In the genomic region with DNA sequence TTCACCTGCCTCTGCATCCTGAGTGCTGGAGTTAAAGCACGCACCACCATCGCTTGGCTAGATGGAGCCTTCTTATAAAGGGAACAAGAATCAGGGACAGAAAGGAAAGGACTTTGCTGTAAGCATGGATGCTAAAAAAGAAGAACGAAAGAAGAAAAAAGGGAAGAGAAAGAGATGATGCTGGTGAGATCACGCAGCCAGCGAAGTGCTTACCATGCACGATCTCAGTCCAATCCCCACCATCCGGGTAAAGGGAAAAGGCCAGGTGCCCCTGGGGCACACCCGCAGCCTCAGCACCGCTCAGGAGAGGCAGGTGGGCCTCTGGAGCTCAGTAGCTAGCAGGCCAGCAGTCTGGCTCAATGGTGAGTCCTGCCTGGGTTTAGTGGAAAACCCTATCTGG, we compare ENCODE assay signal across 31 mouse cellular contexts. TPM values are rescaled to one million over a fixed set of nuclear protein-coding genes. Genes with fewer than 3 reads are reported as not detected.
DNase-seq lines count a peak whose midpoint lies in the region; ATAC-seq and TF ChIP-seq lines count a peak whose summit lies in the region.
"Had no signal": no experiment of that assay in that cellular context is flagged by ENCODE, and none has a peak within 500 bp of the region (broad histone marks: within the 10 kb centered on the region; RNA-seq: fewer than 3 reads in every experiment).

No protein-coding gene starts in this region.

- peak overlapping the region; percentile 87 for H3K27ac ChIP-seq in bone marrow macrophage, adult 2 months (ENCODE audit: insufficient read depth, low read depth, low read length)
- H3K27ac ChIP-seq in small intestine, adult 2 months (ENCODE audit: insufficient read depth, low read depth, low read length): peak overlapping the region; percentile 60; the same call in 1 of the 2 replicates
- no peak overlapping the region for H3K27ac ChIP-seq in forebrain, embryonic 10.5 days
- no peak overlapping the region for H3K27ac ChIP-seq in liver, embryonic 12.5 days
- H3K27ac ChIP-seq: embryonic facial prominence, embryonic 12.5 days; embryonic facial prominence, embryonic 15.5 days; forebrain, embryonic 12.5 days; forebrain, embryonic 15.5 days; heart, embryonic 15.5 days; hindbrain, embryonic 14.5 days; hindbrain, postnatal 0 days had no signal

- H3K4me2 ChIP-seq in liver, embryonic 12.5 days: no peak overlapping the region
- H3K4me2 ChIP-seq: embryonic facial prominence, embryonic 12.5 days; embryonic facial prominence, embryonic 15.5 days; forebrain, embryonic 12.5 days; forebrain, embryonic 15.5 days; heart, embryonic 12.5 days; heart, embryonic 15.5 days; hindbrain, embryonic 14.5 days had no signal

- peak; percentile 20 for ATAC-seq in granulocyte monocyte progenitor cell, adult 5-6 weeks (replicated peaks; ENCODE audit: poor library complexity, severe bottlenecking)
- ATAC-seq in liver, embryonic 12.5 days: no peak
- ATAC-seq: forebrain, embryonic 15.5 days; hindbrain, postnatal 0 days; inflammation-experienced regulatory T-cells, adult 6 months had no signal

- H3K9me3 ChIP-seq in forebrain, embryonic 10.5 days: no peaks in the 10 kb centered on the region
- H3K9me3 ChIP-seq in liver, embryonic 12.5 days (replicated peaks): no peaks in the 10 kb centered on the region
- H3K9me3 ChIP-seq: embryonic facial prominence, embryonic 12.5 days; embryonic facial prominence, embryonic 15.5 days; forebrain, embryonic 12.5 days; forebrain, embryonic 15.5 days; heart, embryonic 12.5 days; heart, embryonic 15.5 days had no signal

- intact Hi-C loops in heart, postnatal 36 days (cut with DNase I): no loop called here

- H3K4me1 ChIP-seq in bone marrow macrophage, adult 2 months (ENCODE audit: control insufficient read depth, insufficient read depth, low read length): peaks cover 47% of the 10 kb centered on the region
- no peaks in the 10 kb centered on the region; the same call in 1 of the 2 replicates for H3K4me1 ChIP-seq in small intestine, adult 2 months (ENCODE audit: control insufficient read depth, insufficient read depth, insufficient read length, low read length)
- H3K4me1 ChIP-seq in forebrain, embryonic 10.5 days: peaks cover 16% of the 10 kb centered on the region
- H3K4me1 ChIP-seq in liver, embryonic 12.5 days: peaks cover 11% of the 10 kb centered on the region; the same call in 1 of the 2 replicates
- H3K4me1 ChIP-seq: forebrain, embryonic 12.5 days; forebrain, embryonic 15.5 days had no signal

- no peak overlapping the region for H3K4me3 ChIP-seq in bone marrow macrophage, adult 2 months (ENCODE audit: insufficient read depth, low read length)
- H3K4me3 ChIP-seq in small intestine, adult 2 months (ENCODE audit: low read depth, low read length): no peak overlapping the region
- H3K4me3 ChIP-seq in forebrain, embryonic 10.5 days: no peak overlapping the region
- no peak overlapping the region for H3K4me3 ChIP-seq in liver, embryonic 12.5 days
- H3K4me3 ChIP-seq: embryonic facial prominence, embryonic 12.5 days; embryonic facial prominence, embryonic 15.5 days; forebrain, embryonic 12.5 days; forebrain, embryonic 15.5 days; heart, embryonic 12.5 days; heart, embryonic 15.5 days had no signal

- H3K27me3 ChIP-seq in small intestine, adult 2 months (ENCODE audit: control insufficient read depth, insufficient read depth, low read length): no peaks in the 10 kb centered on the region
- no peaks in the 10 kb centered on the region for H3K27me3 ChIP-seq in forebrain, embryonic 10.5 days (ENCODE audit: poor library complexity, severe bottlenecking)
- H3K27me3 ChIP-seq in liver, embryonic 12.5 days (replicated peaks): peaks cover 17% of the 10 kb centered on the region; the same call in 1 of the 2 replicates
- H3K27me3 ChIP-seq: embryonic facial prominence, embryonic 12.5 days; embryonic facial prominence, embryonic 15.5 days; forebrain, embryonic 12.5 days; forebrain, embryonic 15.5 days; heart, embryonic 12.5 days; heart, embryonic 15.5 days had no signal

- peak; percentile 89 for DNase-seq in heart, adult 11 months
- DNase-seq in heart, postnatal 36 days: no peak
- DNase-seq in forebrain, embryonic 10.5 days (ENCODE audit: extremely low spot score, low spot score): no peak
- DNase-seq in spleen, postnatal 10 days (ENCODE audit: low spot score in 2 of 2): no peak
- DNase-seq: adrenal gland, adult 2 months; adrenal gland, postnatal 14 days; B cell, adult 2 months; cerebellum, adult 18-20 months; cerebellum, adult 9-10 months; cerebellum, postnatal 14 days; gastrocnemius, postnatal 25 days; heart, postnatal 10 days; heart, postnatal 4 days had no signal

- no peak for TF ChIP-seq POLR2A in bone marrow macrophage, adult 2 months (IDR thresholded peaks at IDR 0.05; ENCODE audit: borderline replicate concordance, low read depth, low read length)
- TF ChIP-seq POLR2A in small intestine, adult 2 months (IDR thresholded peaks at IDR 0.05; ENCODE audit: low read depth, low read length): no peak

- TF ChIP-seq CTCF in bone marrow macrophage, adult 2 months (IDR thresholded peaks at IDR 0.05; ENCODE audit: low read depth, low read length): no peak
- no peak for TF ChIP-seq CTCF in small intestine, adult 2 months (IDR thresholded peaks at IDR 0.05; ENCODE audit: extremely low read depth, insufficient read length, insufficient replicate concordance, low read depth, low read length)

- H3K36me3 ChIP-seq in small intestine, adult 2 months (ENCODE audit: control insufficient read depth, insufficient read depth, low read length): no peaks in the 10 kb centered on the region
- no peaks in the 10 kb centered on the region for H3K36me3 ChIP-seq in forebrain, embryonic 10.5 days (replicated peaks)
- H3K36me3 ChIP-seq in liver, embryonic 12.5 days: no peaks in the 10 kb centered on the region
- H3K36me3 ChIP-seq: embryonic facial prominence, embryonic 12.5 days; embryonic facial prominence, embryonic 15.5 days; forebrain, embryonic 12.5 days; forebrain, embryonic 15.5 days; heart, embryonic 12.5 days; heart, embryonic 15.5 days had no signal

- H3K9ac ChIP-seq in liver, embryonic 12.5 days: no peak overlapping the region
- H3K9ac ChIP-seq: embryonic facial prominence, embryonic 12.5 days; embryonic facial prominence, embryonic 15.5 days; forebrain, embryonic 12.5 days; forebrain, embryonic 15.5 days; heart, embryonic 12.5 days; heart, embryonic 15.5 days; hindbrain, embryonic 14.5 days had no signal

- 84% methylated on average over 9 of the region's 9 CpGs for WGBS in small intestine, adult 2 months
- WGBS in forebrain, embryonic 10.5 days: 89% methylated on average over 9 of the region's 9 CpGs
- 77% methylated on average over 9 of the region's 9 CpGs for WGBS in liver, embryonic 12.5 days (ENCODE audit: insufficient replicate concordance)

RNA-seq across cellular contexts. Expression of gene Batf3, which starts 12.3 kb away (rescaled TPM):
- total RNA-seq in heart, postnatal 36 days (2021): under 1 TPM; 0.39 to 0.62 TPM
- polyA plus RNA-seq in bone marrow macrophage, adult 2 months (2012; ENCODE audit: insufficient read depth, insufficient read length, missing spikeins): 5.6 and 7.0 TPM in 2 replicates
- total RNA-seq in granulocyte monocyte progenitor cell, adult 5-6 weeks (2014; fragmentation: Nextera tagmentation): not detected in 2 replicates
- not detected in 2 replicates for total RNA-seq in granulocyte monocyte progenitor cell, adult 5-6 weeks (2017)
- 5.7 and 11.5 TPM in 2 replicates for polyA plus RNA-seq in small intestine, adult 2 months (2012; rRNA removed)
- polyA plus RNA-seq in forebrain, embryonic 10.5 days (2016; fragmentation: Nextera tagmentation; extraction: Ambion mirVana): 8.0 and 9.7 TPM in 2 replicates
- 2.6 and 3.7 TPM in 2 replicates for polyA plus RNA-seq in liver, embryonic 12.5 days (2016; fragmentation: Nextera tagmentation; extraction: Ambion mirVana)
- total RNA-seq: gastrocnemius, adult 8-10 months had no signal

RNA-seq across cellular contexts. Expression of gene Nsl1, which starts 47.1 kb away (rescaled TPM):
- under 1 TPM; 0.27 to 0.75 TPM for total RNA-seq in heart, postnatal 36 days (2021)
- polyA plus RNA-seq in bone marrow macrophage, adult 2 months (2012; ENCODE audit: insufficient read depth, insufficient read length, missing spikeins): 7.7 and 9.5 TPM in 2 replicates
- total RNA-seq in granulocyte monocyte progenitor cell, adult 5-6 weeks (2014; fragmentation: Nextera tagmentation): 11.1 and 12.6 TPM in 2 replicates
- total RNA-seq in granulocyte monocyte progenitor cell, adult 5-6 weeks (2017): 14.1 and 17.6 TPM in 2 replicates
- 1.4 and 1.6 TPM in 2 replicates for polyA plus RNA-seq in small intestine, adult 2 months (2012; rRNA removed)
- polyA plus RNA-seq in forebrain, embryonic 10.5 days (2016; fragmentation: Nextera tagmentation; extraction: Ambion mirVana): 38.2 and 39.0 TPM in 2 replicates
- 22.0 and 24.2 TPM in 2 replicates for polyA plus RNA-seq in liver, embryonic 12.5 days (2016; fragmentation: Nextera tagmentation; extraction: Ambion mirVana)

RNA-seq across cellular contexts. Expression of gene Tatdn3, which starts 47.2 kb away (rescaled TPM):
- total RNA-seq in heart, postnatal 36 days (2021): 10 to 100 TPM; 12.2 to 15.5 TPM
- 19.0 and 19.1 TPM in 2 replicates for polyA plus RNA-seq in bone marrow macrophage, adult 2 months (2012; ENCODE audit: insufficient read depth, insufficient read length, missing spikeins)
- 4.0 and 21.4 TPM in 2 replicates for total RNA-seq in granulocyte monocyte progenitor cell, adult 5-6 weeks (2014; fragmentation: Nextera tagmentation)
- total RNA-seq in granulocyte monocyte progenitor cell, adult 5-6 weeks (2017): 9.3 and 12.5 TPM in 2 replicates
- 0.65 and 2.0 TPM in 2 replicates for polyA plus RNA-seq in small intestine, adult 2 months (2012; rRNA removed)
- 11.6 and 11.9 TPM in 2 replicates for polyA plus RNA-seq in forebrain, embryonic 10.5 days (2016; fragmentation: Nextera tagmentation; extraction: Ambion mirVana)
- polyA plus RNA-seq in liver, embryonic 12.5 days (2016; fragmentation: Nextera tagmentation; extraction: Ambion mirVana): 8.9 and 9.8 TPM in 2 replicates

RNA-seq across cellular contexts. Expression of gene Fam71a, which starts 54.7 kb away (rescaled TPM):
- total RNA-seq in heart, postnatal 36 days (2021): not detected
- polyA plus RNA-seq in bone marrow macrophage, adult 2 months (2012; ENCODE audit: insufficient read depth, insufficient read length, missing spikeins): not detected in 2 replicates
- not detected in 2 replicates for total RNA-seq in granulocyte monocyte progenitor cell, adult 5-6 weeks (2014; fragmentation: Nextera tagmentation)
- total RNA-seq in granulocyte monocyte progenitor cell, adult 5-6 weeks (2017): 0.17 and 1.1 TPM in 2 replicates
- polyA plus RNA-seq in small intestine, adult 2 months (2012; rRNA removed): not detected in 2 replicates
- polyA plus RNA-seq in forebrain, embryonic 10.5 days (2016; fragmentation: Nextera tagmentation; extraction: Ambion mirVana): not detected in 2 replicates
- polyA plus RNA-seq in liver, embryonic 12.5 days (2016; fragmentation: Nextera tagmentation; extraction: Ambion mirVana): not detected in 2 replicates
- total RNA-seq: adrenal gland, adult 2 months; adrenal gland, postnatal 14 days; adrenal gland, postnatal 4 days; gastrocnemius, adult 8-10 months; gastrocnemius, postnatal 25 days; heart, postnatal 10 days; heart, postnatal 4 days; hindbrain, postnatal 0 days; MEL had no signal
- polyA plus RNA-seq: adrenal gland, adult 2 months; brain, embryonic 14.5 days; embryonic facial prominence, embryonic 12.5 days; embryonic facial prominence, embryonic 15.5 days; forebrain, embryonic 12.5 days; forebrain, embryonic 15.5 days; heart, embryonic 12.5 days; heart, embryonic 15.5 days; hindbrain, embryonic 11.5 days; hindbrain, embryonic 14.5 days; hindbrain, postnatal 0 days; inflammation-experienced regulatory T-cells, adult 6 months had no signal

Comparison
In these comparisons a context has a peak if more than half of its experiments do, and no peak if none do; other contexts are left out.
1. H3K27ac ChIP-seq: peak in bone marrow macrophage, adult 2 months (single experiment) and small intestine, adult 2 months (single experiment); none in forebrain, embryonic 10.5 days (single experiment) and liver, embryonic 12.5 days (single experiment).